Mouse (Mus musculus) neural tube, embryonic 12.5 days (tissue): ENCODE data around the gene Srsf6. TPM values are rescaled to one million over a fixed set of nuclear protein-coding genes. Genes with fewer than 3 reads are reported as not detected.
A peak's percentile ranks its signal among the peaks of the same experiment; 100 is the strongest.

Source experiments
- ATAC-seq: fragments of 200-750 bp; cut with Nextera tagmentation; 2 replicates; pipeline ENCODE4 v1.8.0; 2017; ENCODE audit warnings: low read depth, mild to moderate bottlenecking, moderate TSS enrichment, moderate library complexity; ENCODE audit not compliant: low FRiP score
- H3K27ac ChIP-seq: fragments of 300-500 bp; sonication (generic); 2 replicates; pipeline ENCODE4 v1.5.1; 2016
- H3K27me3 ChIP-seq: fragments of 300-500 bp; sonication (generic); replicated peaks from 2 replicates; pipeline ENCODE4 v1.6.1; 2016; ENCODE audit warnings: mild to moderate bottlenecking
- H3K36me3 ChIP-seq: fragments of 300-500 bp; sonication (generic); 2 replicates; pipeline ENCODE4 v1.6.1; 2016; ENCODE audit warnings: mild to moderate bottlenecking
- H3K4me1 ChIP-seq: fragments of 300-500 bp; sonication (generic); 2 replicates; pipeline ENCODE4 v1.6.1; 2016
- H3K4me2 ChIP-seq: fragments of 300-500 bp; sonication (generic); replicated peaks from 2 replicates; pipeline ENCODE4 v1.6.1; 2016; ENCODE audit warnings: mild to moderate bottlenecking
- H3K4me3 ChIP-seq: fragments of 300-500 bp; sonication (generic); 2 replicates; pipeline ENCODE4 v1.5.1; 2016
- H3K9ac ChIP-seq: fragments of 300-500 bp; sonication (generic); 2 replicates; pipeline ENCODE4 v1.6.1; 2016; ENCODE audit warnings: mild to moderate bottlenecking
- H3K9me3 ChIP-seq: fragments of 300-500 bp; sonication (generic); 2 replicates; pipeline ENCODE4 v1.6.1; 2016; ENCODE audit warnings: mild to moderate bottlenecking
- WGBS: fragments of 180-500 bp; shearing (Covaris S2); methylation state at CpG from one replicate; pipeline ENCODE4 v1.1.7; 2016; 5-methylcytosine and 5-hydroxymethylcytosine counted together
- polyA plus RNA-seq: library from polyadenylated mRNA; unstranded; fragments of >200 nt; fragmentation: Nextera tagmentation; extraction: Ambion mirVana; gene quantifications from 2 replicates; pipeline ENCODE4 v1.2.1, GENCODE M21; 2016

Gene Srsf6
- polyA plus RNA-seq, 1 experiment from 2014 or later: 241 TPM

- Histone ChIP-seq H3K9ac (no peak overlapping the region), H3K4me3 (no peak overlapping the region), H3K36me3 (no peaks in the 10 kb centered on the region), H3K4me1 (peaks cover 20% of the 10 kb centered on the region), H3K4me2 (no peak overlapping the region), H3K9me3 (no peaks in the 10 kb centered on the region), H3K27me3 (no peaks in the 10 kb centered on the region), H3K27ac (no peak overlapping the region)
- no peak for ATAC-seq
- 55% methylated on average over 7 of the region's 7 CpGs for WGBS
Observed at GRCm38 (mm10) chr2:162972752-162973151, 41.4 kb downstream of the Srsf6 start.

- Histone ChIP-seq H3K36me3 (no peaks in the 10 kb centered on the region), H3K27ac (no peak overlapping the region), H3K4me3 (no peak overlapping the region), H3K4me2 (no peak overlapping the region), H3K27me3 (no peaks in the 10 kb centered on the region), H3K4me1 (peaks cover 20% of the 10 kb centered on the region), H3K9me3 (no peaks in the 10 kb centered on the region), H3K9ac (no peak overlapping the region)
- WGBS: 78% methylated on average over 5 of the region's 5 CpGs
- no peak for ATAC-seq
Observed at GRCm38 (mm10) chr2:162973206-162973605, 41.9 kb downstream of the Srsf6 start.

- Histone ChIP-seq H3K9me3 (no peaks in the 10 kb centered on the region), H3K4me2 (no peak overlapping the region), H3K4me3 (no peak overlapping the region), H3K4me1 (peaks cover 20% of the 10 kb centered on the region), H3K27ac (no peak overlapping the region), H3K27me3 (no peaks in the 10 kb centered on the region), H3K36me3 (no peaks in the 10 kb centered on the region), H3K9ac (no peak overlapping the region)
- 32% methylated on average over 11 of the region's 11 CpGs for WGBS
- peak; percentile 54 for ATAC-seq
Observed at GRCm38 (mm10) chr2:162973637-162974036, 42.3 kb downstream of the Srsf6 start.

- Histone ChIP-seq H3K9ac (no peak overlapping the region), H3K27ac (no peak overlapping the region), H3K4me3 (no peak overlapping the region), H3K36me3 (no peaks in the 10 kb centered on the region), H3K27me3 (no peaks in the 10 kb centered on the region), H3K9me3 (no peaks in the 10 kb centered on the region), H3K4me2 (no peak overlapping the region), H3K4me1 (peaks cover 20% of the 10 kb centered on the region)
- 79% methylated on average over 11 of the region's 11 CpGs for WGBS
- no peak for ATAC-seq
Observed at GRCm38 (mm10) chr2:162975157-162975775, 43.9 kb downstream of the Srsf6 start.

DNA sequence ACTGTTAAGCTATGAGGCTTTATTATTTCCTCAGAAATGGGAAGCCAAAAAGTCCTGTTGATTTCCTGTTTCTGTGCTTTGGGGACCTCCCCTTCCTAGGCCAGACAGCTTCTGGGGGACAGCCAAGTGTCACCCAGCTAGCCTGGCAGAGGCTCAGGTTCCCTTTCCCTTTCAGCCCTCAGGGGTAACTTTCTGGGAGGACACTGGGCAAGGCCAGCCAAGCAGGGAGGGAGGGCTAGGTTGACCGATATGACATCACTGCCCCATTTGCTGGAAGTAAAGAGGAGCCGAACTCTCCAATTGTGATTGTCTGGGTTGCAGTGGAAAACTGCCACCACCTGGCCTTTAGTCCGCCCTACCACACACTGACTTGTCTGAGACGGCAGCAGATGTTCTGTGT is 44.7 kb downstream of the Srsf6 start:
- no peak overlapping the region for H3K9ac ChIP-seq
- no peaks in the 10 kb centered on the region for H3K9me3 ChIP-seq
- peaks cover 20% of the 10 kb centered on the region for H3K4me1 ChIP-seq
- no peaks in the 10 kb centered on the region for H3K36me3 ChIP-seq
- no peak overlapping the region for H3K4me2 ChIP-seq
- 75% methylated on average over 4 of the region's 4 CpGs for WGBS
- H3K27me3 ChIP-seq: no peaks in the 10 kb centered on the region
- no peak overlapping the region for H3K27ac ChIP-seq
- no peak overlapping the region for H3K4me3 ChIP-seq
- ATAC-seq: no peak

DNA sequence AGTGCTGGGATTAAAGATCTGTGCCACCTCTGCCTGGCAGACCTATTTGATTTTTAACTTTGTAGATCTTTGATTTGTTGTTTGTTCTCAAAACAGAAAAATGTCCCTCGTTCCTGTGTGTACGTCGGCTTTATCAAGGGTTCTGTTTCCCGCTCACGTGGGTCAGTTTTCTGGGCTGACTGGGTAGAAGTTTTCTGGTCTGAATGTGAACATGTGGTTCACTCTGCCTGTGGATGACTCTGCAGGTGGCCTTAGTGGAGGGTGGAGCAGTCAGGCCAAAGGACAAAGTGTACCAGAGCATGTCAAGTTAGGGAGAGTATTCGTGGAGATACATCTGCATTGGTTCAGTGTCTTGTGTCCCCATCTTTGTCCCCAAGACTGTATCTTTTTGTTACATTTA is 53.1 kb downstream of the Srsf6 start:
- no peaks in the 10 kb centered on the region for H3K4me1 ChIP-seq
- no peak overlapping the region for H3K4me2 ChIP-seq
- H3K36me3 ChIP-seq: no peaks in the 10 kb centered on the region
- WGBS: 87% methylated on average over 6 of the region's 6 CpGs
- no peak overlapping the region for H3K27ac ChIP-seq
- H3K27me3 ChIP-seq: no peaks in the 10 kb centered on the region
- no peaks in the 10 kb centered on the region for H3K9me3 ChIP-seq
- H3K9ac ChIP-seq: no peak overlapping the region
- H3K4me3 ChIP-seq: no peak overlapping the region
- ATAC-seq: no peak

- H3K27me3 ChIP-seq: no peaks in the 10 kb centered on the region
- no peaks in the 10 kb centered on the region for H3K36me3 ChIP-seq
- H3K9ac ChIP-seq: no peak overlapping the region
- no peaks in the 10 kb centered on the region for H3K9me3 ChIP-seq
- no peak for ATAC-seq
- 67% methylated on average over 3 of the region's 3 CpGs for WGBS
- H3K4me2 ChIP-seq: no peak overlapping the region
- no peak overlapping the region for H3K27ac ChIP-seq
- no peaks in the 10 kb centered on the region for H3K4me1 ChIP-seq
- no peak overlapping the region for H3K4me3 ChIP-seq
Observed at GRCm38 (mm10) chr2:162985923-162986322, 54.6 kb downstream of the Srsf6 start.

Other genes with a start within 250 kb of the Srsf6 start
- gene L3mbtl1, start 11.9 kb downstream of the Srsf6 start, polyA plus RNA-seq: 0.28 and 0.49 TPM in 2 replicates
- 0.08 TPM in 1 of 2 replicates, not detected in the other for gene Sgk2, start 55.8 kb downstream of the Srsf6 start, polyA plus RNA-seq
- 46.8 and 48.4 TPM in 2 replicates for gene Ift52, start 85.8 kb downstream of the Srsf6 start, polyA plus RNA-seq
- gene Mybl2, start 123.2 kb downstream of the Srsf6 start, polyA plus RNA-seq: 21.0 and 22.1 TPM in 2 replicates
- not detected in 2 replicates for gene Gtsf1l, start 156.3 kb downstream of the Srsf6 start, polyA plus RNA-seq